Mouse (Mus musculus): ENCODE results near the gene Ptpa. TPM values are rescaled to one million over a fixed set of nuclear protein-coding genes. Genes with fewer than 3 reads are reported as not detected.

Ptpa gene
- 10 to 100 TPM; 55.6 to 70.0 (median 63.9) TPM for total RNA-seq (2022)

- DNase-seq (ENCODE audit: low spot score in 2 of 2) = peak; percentile 81 to 89
Observed at GRCm38 (mm10) chr2:30415936-30416648, at the start of gene Ptpa. Gene Ptpa (plus strand): TSS chr2:30416039.

GRCm38 (mm10) chr2:30366203-30366602, 49.6 kb upstream of the Ptpa start:
- DNase-seq (ENCODE audit: low spot score in 2 of 2) = no peak

DNA sequence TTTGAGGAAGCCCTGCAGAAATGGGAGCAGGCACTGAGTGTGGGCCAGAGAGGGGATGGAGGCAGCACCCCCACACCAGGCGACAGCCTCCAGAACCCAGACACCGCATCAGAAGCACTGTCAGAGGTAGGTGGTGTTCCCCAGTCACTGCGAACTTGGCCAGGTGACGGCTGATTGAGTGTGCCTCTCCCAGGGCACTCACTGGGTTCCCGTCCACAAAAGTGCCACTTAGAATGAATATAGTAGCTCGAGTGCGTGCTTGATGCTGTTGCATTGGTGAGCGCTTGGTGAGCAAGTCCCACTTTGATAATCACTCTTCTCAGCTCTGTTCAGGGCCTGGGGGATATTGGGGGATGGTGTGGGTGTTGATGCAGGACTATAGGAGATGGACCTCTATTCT, 44.3 kb upstream of the Ptpa start:
- no peak for DNase-seq (ENCODE audit: low spot score in 2 of 2)

DNA sequence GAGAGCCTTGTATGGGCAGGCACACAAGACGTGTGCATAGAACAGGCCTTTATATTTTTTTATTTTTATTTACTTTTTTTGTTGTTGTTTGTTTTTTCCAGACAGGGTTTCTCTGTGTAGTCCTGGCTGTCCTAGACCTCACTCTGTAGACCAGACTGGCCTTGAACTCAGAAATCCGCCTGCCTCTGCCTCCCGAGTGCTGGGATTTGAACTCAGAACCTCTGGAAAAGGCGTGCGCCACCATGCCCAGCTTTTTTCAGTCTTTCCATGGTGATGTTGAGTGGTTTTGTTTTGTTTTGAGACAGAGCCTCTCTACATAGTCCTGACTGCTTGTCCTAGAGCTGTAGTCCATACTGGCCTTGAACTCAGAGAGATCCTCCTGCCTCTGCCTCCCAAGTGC, 43.1 kb upstream of the Ptpa start:
- no peak for DNase-seq (ENCODE audit: low spot score in 2 of 2)

DNA sequence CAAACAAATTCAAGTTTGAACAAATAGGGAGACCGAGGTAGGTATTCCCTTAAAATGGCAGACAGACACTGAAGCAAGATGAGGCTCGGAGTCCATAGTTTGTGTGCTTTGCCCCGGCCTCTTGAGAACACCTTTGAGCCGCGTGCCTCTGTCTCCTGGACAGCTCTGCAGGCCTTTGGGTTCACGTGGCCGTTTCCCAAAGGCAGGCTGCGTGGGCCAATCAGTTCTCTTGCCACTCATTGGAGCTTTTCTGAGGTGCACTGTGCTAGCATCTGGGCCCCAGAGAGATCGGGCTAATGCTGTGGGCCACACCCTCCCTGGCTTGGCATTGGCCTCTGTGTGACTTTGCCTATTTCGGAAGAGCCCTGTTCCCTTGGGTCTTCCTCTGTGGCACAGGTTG, 39.9 kb upstream of the Ptpa start:
- no peak for DNase-seq (ENCODE audit: low spot score in 2 of 2)

GRCm38 (mm10) chr2:30377721-30378120, 38.1 kb upstream of the Ptpa start:
- no peak for DNase-seq (ENCODE audit: low spot score in 2 of 2)

GRCm38 (mm10) chr2:30379307-30379706, 36.5 kb upstream of the Ptpa start:
- DNase-seq (ENCODE audit: low spot score in 2 of 2) = no peak

DNA sequence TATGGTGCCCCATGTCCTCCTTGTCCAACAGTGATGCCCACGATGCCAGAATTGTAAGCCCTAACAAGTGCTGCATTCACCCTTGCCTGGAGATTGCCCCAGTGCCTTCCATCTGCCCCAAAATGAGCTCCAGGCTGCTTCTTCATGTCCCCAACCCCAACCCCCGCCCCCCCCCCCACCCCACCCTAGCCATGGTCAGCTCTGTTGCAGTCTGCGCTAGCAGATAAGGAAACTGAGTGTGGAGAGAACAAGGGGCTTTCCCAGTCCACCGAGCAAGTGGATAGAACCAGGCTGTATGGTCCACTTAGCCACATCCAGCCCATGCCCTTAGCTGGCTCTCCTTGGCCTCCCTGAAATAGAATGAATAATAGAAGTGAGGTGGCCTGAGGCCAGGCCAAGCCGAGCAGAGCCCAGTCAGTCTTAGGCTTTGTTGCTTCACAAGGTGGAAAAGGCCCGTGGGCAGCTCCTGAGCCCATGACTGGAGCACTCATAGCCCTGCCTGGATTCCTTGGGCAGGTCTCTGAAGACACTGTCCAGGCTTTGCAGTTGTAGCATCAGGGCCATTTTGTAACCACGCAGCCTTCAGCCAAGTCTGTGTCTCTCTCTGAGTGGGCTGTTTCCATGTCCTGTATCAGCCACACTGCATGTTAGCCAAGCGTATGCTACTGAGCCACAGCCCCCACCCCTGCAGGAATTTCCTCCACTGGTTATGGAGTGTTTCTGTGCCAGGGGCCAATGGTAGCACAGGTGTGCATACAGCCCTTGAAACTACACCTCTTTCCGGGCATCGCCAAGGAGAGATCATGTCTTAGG, 35.1 kb upstream of the Ptpa start:
- DNase-seq (ENCODE audit: low spot score in 2 of 2) = no peak

GRCm38 (mm10) chr2:30381377-30381725, 34.5 kb upstream of the Ptpa start:
- no peak for DNase-seq (ENCODE audit: low spot score in 2 of 2)

DNA sequence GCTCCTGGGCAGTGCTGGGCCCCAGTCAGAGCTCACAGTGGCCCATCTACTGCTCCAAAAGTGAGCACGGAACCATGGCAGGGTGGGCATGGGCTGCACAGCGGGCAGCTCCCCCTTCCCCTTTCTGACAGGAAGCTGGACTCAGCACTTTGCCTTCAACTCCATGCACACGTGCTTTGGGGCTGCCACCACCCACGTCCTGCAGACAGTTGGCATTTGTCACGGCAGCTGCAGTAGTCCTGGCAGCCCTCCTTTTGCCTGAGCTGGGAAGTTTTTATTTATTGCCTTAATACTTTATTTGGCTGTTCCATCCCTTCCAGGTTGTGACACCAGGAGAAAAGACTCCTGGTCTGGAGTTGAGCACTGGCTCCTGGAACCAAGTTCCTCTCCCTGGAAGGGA, 31.0 kb upstream of the Ptpa start:
- no peak for DNase-seq (ENCODE audit: low spot score in 2 of 2)

GRCm38 (mm10) chr2:30385591-30385990, 30.2 kb upstream of the Ptpa start:
- DNase-seq (ENCODE audit: low spot score in 2 of 2) = no peak

DNA sequence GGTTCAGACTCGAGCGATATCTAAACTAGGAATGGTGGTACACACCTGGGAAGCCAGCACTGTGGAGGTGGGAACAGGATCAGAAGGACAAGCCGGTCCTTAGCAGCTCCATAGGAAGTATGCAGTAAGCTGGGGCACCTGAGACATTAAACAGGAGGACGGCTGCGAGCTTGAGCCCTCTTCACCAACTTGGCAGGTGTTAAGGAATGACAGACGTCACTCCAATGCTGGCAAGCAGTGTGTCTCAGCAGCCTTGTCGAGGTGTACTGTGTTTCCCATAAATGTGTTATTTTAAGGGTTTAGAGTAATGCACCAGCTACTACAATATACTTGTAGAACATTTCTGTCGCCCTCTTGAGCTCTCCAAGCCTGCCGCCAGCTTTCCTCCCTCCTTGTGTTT, 28.9 kb upstream of the Ptpa start:
- DNase-seq (ENCODE audit: low spot score in 2 of 2) = no peak

DNA sequence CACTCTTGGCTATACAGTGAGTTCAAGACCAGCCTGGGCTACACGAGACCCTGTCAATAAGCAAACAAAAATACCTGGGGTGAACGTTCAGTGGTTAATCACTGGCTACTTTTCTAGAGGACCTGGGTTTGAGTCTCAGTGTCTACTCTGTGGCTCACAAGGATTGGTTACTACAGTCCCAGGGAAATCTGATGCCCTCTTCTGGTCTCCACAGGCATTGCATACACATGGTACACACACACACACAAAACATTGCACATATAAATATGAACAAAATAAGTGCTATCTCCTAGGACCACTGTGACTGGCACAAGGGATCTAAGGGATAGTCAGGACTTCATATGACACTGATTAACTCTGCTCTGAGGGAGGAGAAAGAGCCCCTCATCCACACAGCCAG, 26.8 kb upstream of the Ptpa start:
- no peak for DNase-seq (ENCODE audit: low spot score in 2 of 2)

DNA sequence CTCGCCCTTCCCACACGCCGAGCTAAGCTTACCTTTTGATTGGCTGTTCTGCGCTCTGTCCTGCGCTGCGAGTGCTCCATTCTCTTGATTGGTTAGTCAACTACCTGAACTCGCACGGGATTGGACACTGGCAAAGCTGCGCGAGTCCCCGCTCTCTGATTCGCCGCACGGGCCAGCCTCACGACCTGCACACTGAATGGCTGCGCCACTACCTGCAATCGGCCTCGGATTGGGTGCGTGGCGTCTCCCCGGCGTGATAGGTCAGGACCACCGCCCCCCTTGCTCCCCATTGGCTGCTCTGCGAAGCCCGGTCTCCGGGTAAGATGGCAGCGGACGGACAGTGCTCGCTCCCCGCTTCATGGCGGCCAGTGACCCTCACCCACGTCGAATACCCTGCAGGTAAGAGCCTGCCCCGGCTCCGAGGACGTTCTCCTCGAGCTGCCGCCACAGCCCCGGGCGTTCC, 23.7 kb upstream of the Ptpa start, which contains the start of gene Dolpp1:
TSS of gene Dolpp1 (plus strand) at position 141 of the 463 bp plus-strand sequence.
- DNase-seq (ENCODE audit: low spot score in 2 of 2) = peak; percentile 95 to 97

GRCm38 (mm10) chr2:30392577-30393369, 23.1 kb upstream of the Ptpa start:
- DNase-seq (ENCODE audit: low spot score in 2 of 2) = peak; percentile 62 to 72

GRCm38 (mm10) chr2:30393370-30393656, 22.5 kb upstream of the Ptpa start:
- DNase-seq (ENCODE audit: low spot score in 2 of 2) = no peak

GRCm38 (mm10) chr2:30395757-30396156, 20.1 kb upstream of the Ptpa start:
- DNase-seq (ENCODE audit: low spot score in 2 of 2) = no peak

DNA sequence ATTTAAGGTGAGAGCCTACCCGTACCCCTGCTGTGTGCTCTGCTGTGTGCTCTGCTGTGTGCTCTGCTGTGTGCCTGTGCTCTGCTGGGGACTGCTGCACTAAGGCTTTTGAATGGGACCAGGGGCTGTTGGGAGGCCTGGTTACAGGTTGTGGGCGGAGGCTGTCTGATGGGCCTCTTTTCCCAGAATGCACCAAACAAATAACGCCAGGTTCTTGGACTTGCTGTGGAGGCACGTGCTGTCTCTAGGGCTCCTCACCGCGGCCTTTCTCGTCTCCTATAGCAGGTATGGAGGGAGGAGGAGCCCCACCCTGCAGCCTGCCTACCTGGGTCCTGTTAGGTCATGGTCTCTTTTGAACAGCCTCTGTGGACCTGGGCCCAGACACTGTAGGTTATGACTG, 19.6 kb upstream of the Ptpa start:
- no peak for DNase-seq (ENCODE audit: low spot score in 2 of 2)

- DNase-seq (ENCODE audit: low spot score in 2 of 2) = no peak
Observed at GRCm38 (mm10) chr2:30397986-30398512, 17.8 kb upstream of the Ptpa start.

- no peak for DNase-seq (ENCODE audit: low spot score in 2 of 2)
Observed at GRCm38 (mm10) chr2:30399191-30400171, 16.4 kb upstream of the Ptpa start.

DNA sequence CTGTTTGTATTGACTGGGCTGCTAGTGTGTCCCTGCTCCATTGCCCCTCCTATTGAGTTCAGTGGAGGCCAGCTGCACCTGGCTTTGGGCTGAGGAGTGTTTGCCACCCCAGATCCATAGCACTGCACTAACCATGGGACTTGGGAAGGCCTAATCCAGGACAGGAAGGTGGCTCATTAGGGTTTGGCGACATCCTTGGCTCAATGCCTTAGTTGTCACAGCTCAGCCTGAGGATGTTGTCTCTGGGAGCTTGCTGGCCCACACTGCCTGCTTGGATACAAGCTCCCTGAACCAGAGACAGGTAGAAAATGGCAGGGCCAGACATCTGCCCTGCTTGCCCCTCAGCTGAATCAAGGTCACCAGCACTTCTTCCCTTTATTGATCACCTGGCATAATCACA, 14.3 kb upstream of the Ptpa start:
- no peak for DNase-seq (ENCODE audit: low spot score in 2 of 2)
